Mouse (Mus musculus): ENCODE results near the gene Prrg2.

Gene Prrg2

GRCm38 (mm10) chr7:45058607-45059571 lies 3.6 kb downstream of the Prrg2 start:
- no peak for DNase-seq (ENCODE audit: low read depth, low spot score)

GRCm38 (mm10) chr7:45056972-45057348 lies 5.5 kb downstream of the Prrg2 start:
- no peak for DNase-seq (ENCODE audit: low read depth, low spot score)

- no peak for DNase-seq (ENCODE audit: low read depth, low spot score)
These were observed 6.0 kb downstream of the Prrg2 start for GRCm38 (mm10) chr7:45056329-45056971.

- peak; percentile 93 for DNase-seq (ENCODE audit: low read depth, low spot score)
These were observed 8.5 kb downstream of the Prrg2 start for GRCm38 (mm10) chr7:45053931-45054510.

GRCm38 (mm10) chr7:45053117-45053930 lies 9.2 kb downstream of the Prrg2 start:
- peak; percentile 59 for DNase-seq (ENCODE audit: low read depth, low spot score)

- DNase-seq (ENCODE audit: low read depth, low spot score): peak; percentile 51
These were observed 9.7 kb downstream of the Prrg2 start, which contains the start of gene Prr12 for GRCm38 (mm10) chr7:45052862-45053116. Prr12 (minus strand) TSS chr7:45052881.

- DNase-seq (ENCODE audit: low read depth, low spot score): no peak
These were observed 10.2 kb downstream of the Prrg2 start for GRCm38 (mm10) chr7:45052181-45052861.

- no peak for DNase-seq (ENCODE audit: low read depth, low spot score)
These were observed 10.9 kb downstream of the Prrg2 start for GRCm38 (mm10) chr7:45051601-45051974.

GRCm38 (mm10) chr7:45050945-45051600 lies 11.4 kb downstream of the Prrg2 start:
- peak; percentile 77 for DNase-seq (ENCODE audit: low read depth, low spot score)

GRCm38 (mm10) chr7:45048923-45049657 lies 13.4 kb downstream of the Prrg2 start:
- DNase-seq (ENCODE audit: low read depth, low spot score): no peak

- no peak for DNase-seq (ENCODE audit: low read depth, low spot score)
These were observed 14.2 kb downstream of the Prrg2 start for GRCm38 (mm10) chr7:45048001-45048890.

- DNase-seq (ENCODE audit: low read depth, low spot score): no peak
These were observed 15.0 kb downstream of the Prrg2 start for GRCm38 (mm10) chr7:45047491-45047890.

GRCm38 (mm10) chr7:45046853-45047350 lies 15.6 kb downstream of the Prrg2 start:
- no peak for DNase-seq (ENCODE audit: low read depth, low spot score)

- DNase-seq (ENCODE audit: low read depth, low spot score): no peak
These were observed 16.7 kb downstream of the Prrg2 start for GRCm38 (mm10) chr7:45045741-45046140.

GRCm38 (mm10) chr7:45043307-45043706 lies 19.2 kb downstream of the Prrg2 start:
- no peak for DNase-seq (ENCODE audit: low read depth, low spot score)

GRCm38 (mm10) chr7:45040851-45041250 lies 21.6 kb downstream of the Prrg2 start:
- DNase-seq (ENCODE audit: low read depth, low spot score): no peak

- no peak for DNase-seq (ENCODE audit: low read depth, low spot score)
These were observed 24.1 kb downstream of the Prrg2 start for GRCm38 (mm10) chr7:45038411-45038810.

GRCm38 (mm10) chr7:45037720-45038361 lies 24.6 kb downstream of the Prrg2 start:
- DNase-seq (ENCODE audit: low read depth, low spot score): no peak

Measured in embryo, embryonic 11.5 days (tissue).